Mouse (Mus musculus) heart, postnatal 10 days (tissue): ENCODE measurements at regions not wholly inside any gene's neighbourhood (a gene's known extent, or its start where the extent isn't known, plus 50 kb on each side); places are given as distances from the start of the nearest gene placed in this dataset.

ENCODE experiments used
- DNase-seq, 2 experiments: peaks; one replicate each; pipeline ENCODE4 v3.0.0; 2021
- intact Hi-C: fragments of 180-260 bp; cut with DNase I; formaldehyde crosslinking; loops from one replicate; pipeline ENCODE4 v1.15.1; 2025

- intact Hi-C loops = loop anchor here (5.0 to 10.0 kb wide), 2 partner anchors 360 to 1183 kb away; partner anchors contain the start of gene Pgr15l
- no peak for DNase-seq
Observed at GRCm38 (mm10) chrX:97434327-97434726, 57.3 kb upstream of the Eda2r start.

- DNase-seq = peak; percentile 57 to 68
Observed at GRCm38 (mm10) chrX:97431391-97431803, 54.4 kb upstream of the Eda2r start.

More at GRCm38 (mm10) chrX:97431391-97431803, 54.4 kb upstream of the Eda2r start:
- intact Hi-C loops = loop anchor here (1.0 to 10.0 kb wide), 3 partner anchors 357 to 1186 kb away; partner anchors contain the start of gene Pgr15l
